Mouse (Mus musculus) cerebellum, adult 8-10 months (tissue): ENCODE results near the gene Gm4353.
"Not testable (repeated sequence)": the region's sequence is repeated elsewhere in the genome, so short reads cannot be mapped to it uniquely, and the experiment has no call there.

Experiments used
- DNase-seq: peaks from one replicate; pipeline ENCODE4 v3.0.0; 2022

The Gm4353 gene

GRCm38 (mm10) chr7:116084366-116084765, at the start of gene Gm4353:
Gene Gm4353 (minus strand): TSS chr7:116084635.
- not testable (repeated sequence) for DNase-seq

GRCm38 (mm10) chr7:116132078-116132477, 47.6 kb upstream of the Gm4353 start:
- peak; percentile 70 for DNase-seq

GRCm38 (mm10) chr7:116131390-116131789, 47.0 kb upstream of the Gm4353 start:
- DNase-seq = no peak

GRCm38 (mm10) chr7:116129374-116129773, 44.9 kb upstream of the Gm4353 start:
- DNase-seq = no peak

- DNase-seq = no peak
Observed at GRCm38 (mm10) chr7:116128286-116128685, 43.9 kb upstream of the Gm4353 start.

- no peak for DNase-seq
Observed at GRCm38 (mm10) chr7:116127052-116127451, 42.6 kb upstream of the Gm4353 start.

GRCm38 (mm10) chr7:116125671-116126070, 41.2 kb upstream of the Gm4353 start:
- DNase-seq = no peak

GRCm38 (mm10) chr7:116124057-116124456, 39.6 kb upstream of the Gm4353 start:
- DNase-seq = no peak

GRCm38 (mm10) chr7:116123597-116123985, 39.2 kb upstream of the Gm4353 start:
- DNase-seq = no peak

GRCm38 (mm10) chr7:116122981-116123596, 38.7 kb upstream of the Gm4353 start:
- DNase-seq = no peak

GRCm38 (mm10) chr7:116121202-116121601, 36.8 kb upstream of the Gm4353 start:
- no peak for DNase-seq

GRCm38 (mm10) chr7:116120737-116121136, 36.3 kb upstream of the Gm4353 start:
- DNase-seq = no peak

GRCm38 (mm10) chr7:116119306-116119857, 34.9 kb upstream of the Gm4353 start:
- DNase-seq = no peak

GRCm38 (mm10) chr7:116115991-116116390, 31.6 kb upstream of the Gm4353 start:
- no peak for DNase-seq

- DNase-seq = no peak
Observed at GRCm38 (mm10) chr7:116115216-116115930, 30.9 kb upstream of the Gm4353 start.

- DNase-seq = no peak
Observed at GRCm38 (mm10) chr7:116111546-116111945, 27.1 kb upstream of the Gm4353 start.

GRCm38 (mm10) chr7:116110661-116111060, 26.2 kb upstream of the Gm4353 start:
- DNase-seq = no peak

- DNase-seq = no peak
Observed at GRCm38 (mm10) chr7:116103091-116103490, 18.7 kb upstream of the Gm4353 start.

GRCm38 (mm10) chr7:116099952-116100528, 15.6 kb upstream of the Gm4353 start:
- DNase-seq = no peak

- no peak for DNase-seq
Observed at GRCm38 (mm10) chr7:116093466-116093850, 9.0 kb upstream of the Gm4353 start.

- DNase-seq = peak; percentile 97
Observed at GRCm38 (mm10) chr7:116092710-116093465, 8.5 kb upstream of the Gm4353 start.

- no peak for DNase-seq
Observed at GRCm38 (mm10) chr7:116060739-116061138, 23.7 kb downstream of the Gm4353 start.

GRCm38 (mm10) chr7:116040470-116041019, 43.9 kb downstream of the Gm4353 start:
- DNase-seq = no peak
